In the genomic region with DNA sequence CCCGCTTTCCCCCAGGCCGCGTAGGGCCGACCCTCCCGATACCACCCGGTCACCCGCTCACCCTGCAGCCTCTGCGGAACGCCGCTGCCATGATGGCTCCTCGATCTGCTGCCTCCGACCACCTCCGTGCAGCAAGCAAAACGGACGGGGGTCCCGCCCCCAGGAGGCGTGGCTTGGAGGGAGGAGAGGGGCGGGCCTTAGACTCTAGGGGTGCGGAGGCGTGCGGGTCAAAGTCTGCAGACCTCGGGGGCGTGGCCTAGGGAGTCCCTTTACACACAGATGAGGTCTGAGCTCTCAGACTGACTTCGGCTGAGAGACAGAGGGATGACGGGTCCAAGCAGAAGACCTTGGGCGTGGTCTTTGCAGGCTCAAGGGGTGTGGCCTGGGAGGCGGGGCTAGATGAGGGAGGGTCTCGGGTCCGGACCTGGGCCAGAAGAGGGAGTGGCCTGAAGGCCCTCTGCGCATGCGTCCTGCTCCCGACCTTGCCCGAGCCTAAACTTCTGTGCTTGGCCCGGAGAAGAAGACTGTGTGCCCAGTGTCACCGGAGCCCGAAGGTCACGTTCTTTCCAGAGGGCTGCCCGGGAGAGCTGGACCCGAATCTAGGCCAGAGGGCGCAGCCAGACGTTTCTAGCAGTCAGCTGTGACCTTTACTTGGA, we compare ENCODE assay signal across 8 mouse cellular contexts. TPM values are rescaled to one million over a fixed set of nuclear protein-coding genes. Genes with fewer than 3 reads are reported as not detected.
DNase-seq lines count a peak whose midpoint lies in the region; ATAC-seq and TF ChIP-seq lines count a peak whose summit lies in the region.

Acadm (minus strand) TSS at position 298 of the 656 bp plus-strand sequence.

- peak; percentile 99 for DNase-seq in 3T3-L1 (ENCODE audit: low read depth, low spot score)
- peak; percentile 96 to 99 for DNase-seq in adrenal gland, postnatal 4 days (ENCODE audit: low spot score in 2 of 2)
- peak; percentile 99 for DNase-seq in embryonic facial prominence, embryonic 14.5 days (ENCODE audit: low spot score)
- peak; percentile 98 for DNase-seq in heart, adult 8-10 months (ENCODE audit: low spot score)
- DNase-seq in kidney, adult 9 months: peak; percentile 100
- peak; percentile 98 for DNase-seq in limb, embryonic 14.5 days (ENCODE audit: low spot score)
- peak; percentile 96 for DNase-seq in midbrain, postnatal 0 days (ENCODE audit: low spot score)
- DNase-seq in spleen, postnatal 14 days (ENCODE audit: low spot score in 2 of 2): peak; percentile 96

- TF ChIP-seq CTCF in midbrain, postnatal 0 days (IDR thresholded peaks at IDR 0.05): no peak

- WGBS in embryonic facial prominence, embryonic 14.5 days: 0% methylated on average over 27 of the region's 41 CpGs
- WGBS in limb, embryonic 14.5 days: 1% methylated on average over 38 of the region's 41 CpGs
- WGBS in midbrain, postnatal 0 days: under 1% methylated on average over 40 of the region's 41 CpGs

- 0 out of 2 replicates have a peak, but pooled peaks cover 18% of the 10 kb centered on the region for H3K36me3 ChIP-seq in embryonic facial prominence, embryonic 14.5 days (ENCODE audit: control insufficient read depth, insufficient read depth, low read length)
- peaks cover 7% of the 10 kb centered on the region for H3K36me3 ChIP-seq in limb, embryonic 14.5 days (ENCODE audit: control insufficient read depth, insufficient read depth, low read length)
- no peaks in the 10 kb centered on the region for H3K36me3 ChIP-seq in midbrain, postnatal 0 days (ENCODE audit: insufficient read depth, low read length)

- H3K4me1 ChIP-seq in embryonic facial prominence, embryonic 14.5 days (ENCODE audit: control insufficient read depth, insufficient read depth, low read length): peaks cover 12% of the 10 kb centered on the region
- peaks cover 10% of the 10 kb centered on the region for H3K4me1 ChIP-seq in limb, embryonic 14.5 days (ENCODE audit: control insufficient read depth, insufficient read depth, low read length)
- no peaks in the 10 kb centered on the region for H3K4me1 ChIP-seq in midbrain, postnatal 0 days (ENCODE audit: insufficient read depth, low read length)

- H3K27ac ChIP-seq in embryonic facial prominence, embryonic 14.5 days (replicated peaks; ENCODE audit: low read depth, low read length): peak within 1 kb of the TSS; percentile 89
- peak within 1 kb of the TSS; percentile 77 for H3K27ac ChIP-seq in limb, embryonic 14.5 days (replicated peaks; ENCODE audit: low read depth, low read length)
- H3K27ac ChIP-seq in midbrain, postnatal 0 days (ENCODE audit: low read depth, low read length): peak within 1 kb of the TSS; percentile 77

- peak; percentile 94 for ATAC-seq in embryonic facial prominence, embryonic 14.5 days (ENCODE audit: low read depth)
- peak; percentile 96 for ATAC-seq in limb, embryonic 14.5 days (ENCODE audit: low FRiP score, low read depth)
- peak; percentile 96 for ATAC-seq in midbrain, postnatal 0 days (ENCODE audit: low FRiP score)

- peak within 1 kb of the TSS; percentile 76 for H3K9ac ChIP-seq in embryonic facial prominence, embryonic 14.5 days (ENCODE audit: low read depth, low read length)
- H3K9ac ChIP-seq in limb, embryonic 14.5 days (ENCODE audit: low read depth, low read length, severe bottlenecking): peak within 1 kb of the TSS; percentile 62
- H3K9ac ChIP-seq in midbrain, postnatal 0 days (replicated peaks; ENCODE audit: low read length, poor library complexity, severe bottlenecking): peak within 1 kb of the TSS; percentile 63

- peak; percentile 82; the same call in 1 of the 2 replicates for TF ChIP-seq POLR2A in limb, embryonic 14.5 days (IDR thresholded peaks at IDR 0.05; ENCODE audit: borderline replicate concordance, extremely low read depth, insufficient read depth, insufficient read length)

- peak within 1 kb of the TSS; percentile 83 for H3K4me3 ChIP-seq in embryonic facial prominence, embryonic 14.5 days (ENCODE audit: low read depth, low read length)
- H3K4me3 ChIP-seq in limb, embryonic 14.5 days (replicated peaks; ENCODE audit: low read length): peak within 1 kb of the TSS; percentile 62
- H3K4me3 ChIP-seq in midbrain, postnatal 0 days (ENCODE audit: low read depth, low read length): peak within 1 kb of the TSS; percentile 71

- H3K9me3 ChIP-seq in embryonic facial prominence, embryonic 14.5 days (ENCODE audit: control insufficient read depth, low read length): no peaks in the 10 kb centered on the region
- H3K9me3 ChIP-seq in limb, embryonic 14.5 days (ENCODE audit: control insufficient read depth, low read length): no peaks in the 10 kb centered on the region
- no peaks in the 10 kb centered on the region for H3K9me3 ChIP-seq in midbrain, postnatal 0 days (ENCODE audit: low read length)

- H3K27me3 ChIP-seq in embryonic facial prominence, embryonic 14.5 days (replicated peaks; ENCODE audit: control insufficient read depth, insufficient read depth, low read length): no peaks in the 10 kb centered on the region
- H3K27me3 ChIP-seq in limb, embryonic 14.5 days (ENCODE audit: control insufficient read depth, insufficient read depth, low read length): no peaks in the 10 kb centered on the region
- no peaks in the 10 kb centered on the region for H3K27me3 ChIP-seq in midbrain, postnatal 0 days (ENCODE audit: insufficient read depth, low read length)

- H3K4me2 ChIP-seq in embryonic facial prominence, embryonic 14.5 days (ENCODE audit: low read depth, low read length): peak within 1 kb of the TSS; percentile 68
- peak within 1 kb of the TSS; percentile 64 for H3K4me2 ChIP-seq in limb, embryonic 14.5 days (replicated peaks; ENCODE audit: low read depth, low read length, severe bottlenecking)
- peak within 1 kb of the TSS; percentile 72 for H3K4me2 ChIP-seq in midbrain, postnatal 0 days (ENCODE audit: low read depth, low read length, poor library complexity, severe bottlenecking)

RNA-seq across cellular contexts. Expression of gene Acadm, which starts in this region (rescaled TPM):
- 100 to 1,000 TPM; 460 to 478 TPM for total RNA-seq in adrenal gland, postnatal 4 days (2021)
- polyA plus RNA-seq in embryonic facial prominence, embryonic 14.5 days (2014; fragmentation: Nextera tagmentation; extraction: Ambion mirVana): 79.4 and 81.1 TPM in 2 replicates
- total RNA-seq in heart, adult 8-10 months (2022): 1,000 to 10,000 TPM; 1,199 to 1,642 (median 1,432) TPM
- 67.2 and 78.2 TPM in 2 replicates for polyA plus RNA-seq in limb, embryonic 14.5 days (2012; rRNA removed)
- polyA plus RNA-seq in limb, embryonic 14.5 days (2014; fragmentation: Nextera tagmentation; extraction: Ambion mirVana): 65.3 and 67.8 TPM in 2 replicates
- total RNA-seq in midbrain, postnatal 0 days (2014; rRNA removed): 44.1 and 68.3 TPM in 2 replicates
- polyA plus RNA-seq in midbrain, postnatal 0 days (2015; fragmentation: Nextera tagmentation; extraction: Ambion mirVana): 58.2 and 60.6 TPM in 2 replicates

Comparison
In these comparisons a context has a peak if more than half of its experiments do, and no peak if none do; other contexts are left out.
1. Peak in every context shown above with its lines: DNase-seq, ATAC-seq, H3K4me3 ChIP-seq and H3K27ac ChIP-seq.